In the genomic region with DNA sequence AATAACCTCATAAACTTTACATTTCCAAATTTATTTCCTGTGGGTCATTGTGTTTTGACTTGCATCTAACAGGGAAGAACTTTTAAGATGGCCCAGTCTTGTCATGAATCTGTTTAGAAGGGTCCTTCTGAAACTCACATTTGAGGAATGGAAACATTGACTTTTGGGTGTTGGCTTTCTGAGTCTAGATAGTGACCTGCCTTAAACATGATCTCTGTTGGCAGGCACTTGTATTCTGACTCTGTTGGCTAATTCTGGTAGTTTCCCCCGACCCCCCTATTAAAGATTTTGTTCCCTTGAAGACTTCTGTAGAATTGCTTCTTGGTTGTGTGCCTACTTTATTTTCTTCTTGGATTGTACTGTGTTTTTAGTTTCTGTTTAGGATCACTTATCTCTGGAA, we compare ENCODE assay signal across 12 mouse cellular contexts. TPM values are rescaled to one million over a fixed set of nuclear protein-coding genes. Genes with fewer than 3 reads are reported as not detected.
DNase-seq lines count a peak whose midpoint lies in the region; ATAC-seq and TF ChIP-seq lines count a peak whose summit lies in the region.
"Had no signal": no experiment of that assay in that cellular context is flagged by ENCODE, and none has a peak within 500 bp of the region (broad histone marks: within the 10 kb centered on the region; RNA-seq: fewer than 3 reads in every experiment).

No protein-coding gene starts in this region.

- H3K4me1 ChIP-seq in heart, adult 2 months (ENCODE audit: control insufficient read depth, insufficient read depth, low read length): peaks cover 11% of the 10 kb centered on the region
- peaks cover 11% of the 10 kb centered on the region for H3K4me1 ChIP-seq in heart, embryonic 10.5 days
- H3K4me1 ChIP-seq in lung, adult 2 months (ENCODE audit: control insufficient read depth, insufficient read depth, low read length): peaks cover 12% of the 10 kb centered on the region
- peaks cover 8% of the 10 kb centered on the region; the same call in 1 of the 2 replicates for H3K4me1 ChIP-seq in hindbrain, embryonic 15.5 days (replicated peaks)
- H3K4me1 ChIP-seq in neural tube, embryonic 14.5 days (ENCODE audit: control insufficient read depth, insufficient read depth, low read length): no peaks in the 10 kb centered on the region

- no peak for TF ChIP-seq POLR2A in heart, adult 2 months (IDR thresholded peaks at IDR 0.05; ENCODE audit: insufficient read depth, low read depth, low read length)
- TF ChIP-seq POLR2A in lung, adult 2 months (IDR thresholded peaks at IDR 0.05; ENCODE audit: borderline replicate concordance, extremely low read depth, low read depth, low read length): no peak

- no peak for TF ChIP-seq EP300 in heart, adult 2 months (IDR thresholded peaks at IDR 0.05; ENCODE audit: insufficient read depth, low read depth, low read length)

- WGBS in heart, adult 2 months: 33% methylated on average over 1 of the region's 1 CpGs
- WGBS in heart, embryonic 10.5 days: 92% methylated on average over 1 of the region's 1 CpGs
- WGBS in lung, adult 2 months: 55% methylated on average over 1 of the region's 1 CpGs
- WGBS in hindbrain, embryonic 15.5 days: 81% methylated on average over 1 of the region's 1 CpGs
- WGBS in neural tube, embryonic 14.5 days: 89% methylated on average over 1 of the region's 1 CpGs

- intact Hi-C loops in heart, adult 2 months (cut with DNase I): loop anchor here (2.0 to 10.0 kb wide), 2 partner anchors 79 to 393 kb away; partner anchors contain the start of genes Faf1 and Osbpl9
- intact Hi-C loops in left cerebral cortex, postnatal 25 days (cut with DNase I): no loop called here

- no peak overlapping the region for H3K27ac ChIP-seq in heart, adult 2 months
- no peak overlapping the region for H3K27ac ChIP-seq in heart, embryonic 10.5 days
- H3K27ac ChIP-seq in hindbrain, embryonic 15.5 days (replicated peaks): no peak overlapping the region
- no peak overlapping the region for H3K27ac ChIP-seq in neural tube, embryonic 14.5 days (ENCODE audit: low read depth, low read length)

- peaks cover 6% of the 10 kb centered on the region for H3K36me3 ChIP-seq in heart, adult 2 months (ENCODE audit: control insufficient read depth, insufficient read depth, low read length)
- no peaks in the 10 kb centered on the region for H3K36me3 ChIP-seq in heart, embryonic 10.5 days
- H3K36me3 ChIP-seq in hindbrain, embryonic 15.5 days: no peaks in the 10 kb centered on the region
- H3K36me3 ChIP-seq in neural tube, embryonic 14.5 days (ENCODE audit: control insufficient read depth, insufficient read depth, low read length): no peaks in the 10 kb centered on the region

- TF ChIP-seq CTCF in heart, adult 2 months (IDR thresholded peaks at IDR 0.05): no peak
- no peak for TF ChIP-seq CTCF in lung, adult 2 months (IDR thresholded peaks at IDR 0.05; ENCODE audit: insufficient read depth, low read length)

- no peak for DNase-seq in heart, adult 2 months
- DNase-seq in heart, embryonic 10.5 days (ENCODE audit: low spot score): no peak
- no peak for DNase-seq in lung, adult 2 months
- no peak for DNase-seq in lung, postnatal 10 days
- DNase-seq in embryo, embryonic 10 days (ENCODE audit: low spot score): no peak
- no peak for DNase-seq in left cerebral cortex, postnatal 25 days (ENCODE audit: low spot score in 2 of 2)
- DNase-seq: cerebellum, postnatal 14 days; gastrocnemius, postnatal 25 days had no signal

- peak overlapping the region; percentile 77 for H3K4me2 ChIP-seq in hindbrain, embryonic 15.5 days
- peak overlapping the region; percentile 79 for H3K4me2 ChIP-seq in neural tube, embryonic 14.5 days (ENCODE audit: low read depth, low read length)

- no peaks in the 10 kb centered on the region for H3K9me3 ChIP-seq in heart, embryonic 10.5 days
- no peaks in the 10 kb centered on the region for H3K9me3 ChIP-seq in hindbrain, embryonic 15.5 days
- no peaks in the 10 kb centered on the region for H3K9me3 ChIP-seq in neural tube, embryonic 14.5 days (ENCODE audit: control insufficient read depth, low read length)

- peak overlapping the region; percentile 2; the same call in 1 of the 2 replicates for H3K4me3 ChIP-seq in heart, adult 2 months
- H3K4me3 ChIP-seq in heart, embryonic 10.5 days: no peak overlapping the region
- H3K4me3 ChIP-seq in lung, adult 2 months (replicated peaks; ENCODE audit: extremely low read depth, low read depth, low read length): peak overlapping the region; percentile 9
- peak overlapping the region; percentile 86 for H3K4me3 ChIP-seq in hindbrain, embryonic 15.5 days
- 0 out of 2 replicates have a peak overlapping the region, but pooled peaks have one; percentile 69 for H3K4me3 ChIP-seq in neural tube, embryonic 14.5 days (ENCODE audit: low read depth, low read length)

- H3K9ac ChIP-seq in heart, adult 2 months (ENCODE audit: low read depth, low read length): no peak overlapping the region
- no peak overlapping the region for H3K9ac ChIP-seq in hindbrain, embryonic 15.5 days
- H3K9ac ChIP-seq in neural tube, embryonic 14.5 days (replicated peaks; ENCODE audit: low read depth, low read length): no peak overlapping the region

- peaks cover 4% of the 10 kb centered on the region for H3K79me2 ChIP-seq in heart, adult 2 months (replicated peaks; ENCODE audit: control insufficient read depth, insufficient read depth, low read length)

- no peak for ATAC-seq in hindbrain, embryonic 15.5 days (ENCODE audit: low FRiP score, low read depth)
- ATAC-seq in neural tube, embryonic 14.5 days (ENCODE audit: low read depth): no peak

- no peaks in the 10 kb centered on the region for H3K27me3 ChIP-seq in heart, adult 2 months (ENCODE audit: control insufficient read depth, insufficient read depth, low read length)
- no peaks in the 10 kb centered on the region for H3K27me3 ChIP-seq in heart, embryonic 10.5 days (ENCODE audit: insufficient read depth, poor library complexity, severe bottlenecking)
- H3K27me3 ChIP-seq in hindbrain, embryonic 15.5 days: no peaks in the 10 kb centered on the region
- no peaks in the 10 kb centered on the region; the same call in 1 of the 2 replicates for H3K27me3 ChIP-seq in neural tube, embryonic 14.5 days (ENCODE audit: control insufficient read depth, insufficient read depth, low read length)

RNA-seq across cellular contexts. Expression of gene Eps15, which starts 1.9 kb away (rescaled TPM):
- total RNA-seq in heart, adult 2 months (2021): 10 to 100 TPM; 43.1 to 46.8 TPM
- 9.9 and 19.3 TPM in 2 replicates for polyA plus RNA-seq in heart, adult 2 months (2012; rRNA removed)
- polyA plus RNA-seq in heart, embryonic 10.5 days (2016; fragmentation: Nextera tagmentation; extraction: Ambion mirVana): 32.6 and 37.3 TPM in 2 replicates
- 11.0 and 18.9 TPM in 2 replicates for polyA plus RNA-seq in lung, adult 2 months (2012; rRNA removed)
- 62.8 and 65.2 TPM in 2 replicates for polyA plus RNA-seq in hindbrain, embryonic 15.5 days (2015; fragmentation: Nextera tagmentation; extraction: Ambion mirVana)
- polyA plus RNA-seq in neural tube, embryonic 14.5 days (2014; fragmentation: Nextera tagmentation; extraction: Ambion mirVana): 82.4 and 101 TPM in 2 replicates
- total RNA-seq in left cerebral cortex, postnatal 25 days (2021): 100 to 1,000 TPM; 183 to 199 TPM

RNA-seq across cellular contexts. Expression of gene Calr4, which starts 47.7 kb away (rescaled TPM):
- total RNA-seq in heart, adult 2 months (2021): not detected
- 0.15 TPM in 1 of 2 replicates, not detected in the other for polyA plus RNA-seq in heart, adult 2 months (2012; rRNA removed)
- polyA plus RNA-seq in heart, embryonic 10.5 days (2016; fragmentation: Nextera tagmentation; extraction: Ambion mirVana): 0.11 and 0.15 TPM in 2 replicates
- polyA plus RNA-seq in lung, adult 2 months (2012; rRNA removed): 0.18 TPM in 1 of 2 replicates, not detected in the other
- 1.8 and 2.2 TPM in 2 replicates for polyA plus RNA-seq in hindbrain, embryonic 15.5 days (2015; fragmentation: Nextera tagmentation; extraction: Ambion mirVana)
- polyA plus RNA-seq in neural tube, embryonic 14.5 days (2014; fragmentation: Nextera tagmentation; extraction: Ambion mirVana): 1.6 and 2.2 TPM in 2 replicates
- total RNA-seq in left cerebral cortex, postnatal 25 days (2021): under 1 TPM; 0.50 to 0.80 TPM
- total RNA-seq: megakaryocyte progenitor cell, adult 5-6 weeks had no signal
- polyA plus RNA-seq: adrenal gland, adult 2 months had no signal
